Mouse (Mus musculus) small intestine, adult 2 months (tissue): Measurements from ENCODE around the gene Cfap43. TPM values are rescaled to one million over a fixed set of nuclear protein-coding genes. Genes with fewer than 3 reads are reported as not detected.

Experiments used
- H3K27ac ChIP-seq: fragments of 200-500 bp; 2 replicates; pipeline ENCODE4 v1.5.1; 2012; ENCODE audit warnings: low read depth, low read length, control low read depth, inconsistent platforms; ENCODE audit not compliant: insufficient read depth
- H3K27me3 ChIP-seq: fragments of 200-500 bp; 2 replicates; pipeline ENCODE4 v1.6.1; 2012; ENCODE audit warnings: mild to moderate bottlenecking, moderate library complexity, low read length, inconsistent platforms; ENCODE audit not compliant: control insufficient read depth, insufficient read depth
- H3K36me3 ChIP-seq: fragments of 200-500 bp; 2 replicates; pipeline ENCODE4 v1.6.1; 2012; ENCODE audit warnings: mild to moderate bottlenecking, low read length, control low read depth, inconsistent platforms; ENCODE audit not compliant: control insufficient read depth, insufficient read depth
- H3K4me1 ChIP-seq: fragments of 200-500 bp; 2 replicates; pipeline ENCODE4 v1.6.1; 2012; ENCODE audit warnings: low read length, inconsistent platforms, mixed read lengths; ENCODE audit not compliant: control insufficient read depth, insufficient read depth, insufficient read length
- H3K4me3 ChIP-seq: fragments of 200-500 bp; 2 replicates; pipeline ENCODE4 v1.5.1; 2012; ENCODE audit warnings: low read depth, mild to moderate bottlenecking, control low read depth, inconsistent platforms, low read length, moderate library complexity
- CTCF ChIP-seq: fragments of 200-500 bp; IDR thresholded peaks from 2 replicates; pipeline ENCODE4 v1.5.1; 2012; ENCODE audit warnings: low read depth, mild to moderate bottlenecking, control low read depth, inconsistent platforms, low read length, moderate library complexity, mixed read lengths; ENCODE audit not compliant: insufficient replicate concordance, insufficient read length; ENCODE audit errors: extremely low read depth
- POLR2A ChIP-seq: fragments of 200-500 bp; IDR thresholded peaks from 2 replicates; pipeline ENCODE4 v1.6.1; 2012; ENCODE audit warnings: low read depth, mild to moderate bottlenecking, control low read depth, inconsistent platforms, low read length, moderate library complexity
- WGBS: fragments of 180-500 bp; shearing (Covaris S2); methylation state at CpG from one replicate; pipeline ENCODE4 v1.1.7; 2018; 5-methylcytosine and 5-hydroxymethylcytosine counted together
- polyA plus RNA-seq: library from polyadenylated mRNA; depleted of rRNA; stranded (reverse); fragments of >200 nt; gene quantifications from 2 replicates; pipeline ENCODE4 v1.2.3, GENCODE M21; 2012

Gene Cfap43
- polyA plus RNA-seq, 1 experiment: not detected

DNA sequence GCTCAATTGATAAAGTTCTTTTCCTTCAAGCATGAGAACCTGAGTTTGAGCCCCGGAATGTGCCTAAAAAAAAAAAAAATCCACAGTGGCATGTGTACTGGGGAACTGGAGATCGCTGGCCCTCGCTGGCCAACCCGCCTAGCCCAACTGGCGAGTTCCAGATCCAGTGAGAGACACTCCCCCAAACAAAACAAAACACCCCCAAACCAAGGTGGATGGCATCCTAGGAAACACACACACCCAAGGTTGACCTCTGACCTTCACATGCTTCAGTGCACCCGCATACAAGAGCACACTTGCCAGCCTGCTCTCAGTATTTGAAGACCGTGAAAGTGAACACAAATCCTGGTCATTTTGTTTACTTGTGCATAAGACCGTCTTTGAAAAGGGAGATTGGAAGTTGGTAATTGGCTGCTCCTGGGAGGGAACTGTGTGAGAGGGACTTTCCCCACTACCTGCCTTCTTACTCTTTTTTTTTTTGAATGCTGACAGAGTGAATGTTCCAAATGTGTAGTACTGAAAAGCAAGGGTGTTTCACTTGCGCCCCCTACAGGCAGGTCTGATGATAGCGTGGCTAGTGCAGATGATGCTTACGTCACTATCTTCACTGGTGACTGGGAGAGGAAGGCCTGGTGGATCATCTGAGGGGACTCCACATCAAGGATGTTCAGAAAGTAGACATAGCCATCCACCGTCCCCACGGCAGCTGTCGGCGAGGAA, 123.9 kb downstream of the Cfap43 start:
- TF ChIP-seq POLR2A: no peak
- peak; percentile 41; the same call in 1 of the 2 replicates for TF ChIP-seq CTCF
- Histone ChIP-seq H3K4me3 (no peak overlapping the region), H3K4me1 (no peaks in the 10 kb centered on the region), H3K27ac (no peak overlapping the region), H3K27me3 (no peaks in the 10 kb centered on the region), H3K36me3 (no peaks in the 10 kb centered on the region)
- WGBS: 37% methylated on average over 15 of the region's 15 CpGs

DNA sequence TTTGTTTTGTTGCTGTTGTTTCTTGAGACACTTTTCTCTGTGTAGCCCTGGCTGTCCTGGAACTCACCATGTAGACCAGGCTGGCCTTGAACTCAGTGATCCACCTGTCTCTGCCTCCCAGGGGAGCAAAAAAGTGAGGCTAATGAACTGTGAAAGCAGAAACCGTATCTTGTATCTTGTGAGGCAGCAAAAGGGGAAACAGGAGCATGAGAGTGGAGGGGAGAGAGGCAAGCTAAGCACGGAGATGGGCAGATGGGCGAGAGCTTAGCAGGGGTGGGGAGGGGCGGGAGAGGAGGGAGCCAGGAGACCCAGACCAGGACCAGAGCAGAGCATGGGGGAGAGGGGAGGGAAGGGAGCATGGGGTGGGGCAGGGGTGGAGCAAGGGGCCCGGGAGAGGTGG, 124.8 kb downstream of the Cfap43 start:
- H3K36me3 ChIP-seq: no peaks in the 10 kb centered on the region
- no peak overlapping the region for H3K4me3 ChIP-seq
- TF ChIP-seq POLR2A: no peak
- no peak for TF ChIP-seq CTCF
- no peaks in the 10 kb centered on the region for H3K4me1 ChIP-seq
- no peaks in the 10 kb centered on the region for H3K27me3 ChIP-seq
- WGBS: 55% methylated on average over 5 of the region's 5 CpGs
- H3K27ac ChIP-seq: no peak overlapping the region

DNA sequence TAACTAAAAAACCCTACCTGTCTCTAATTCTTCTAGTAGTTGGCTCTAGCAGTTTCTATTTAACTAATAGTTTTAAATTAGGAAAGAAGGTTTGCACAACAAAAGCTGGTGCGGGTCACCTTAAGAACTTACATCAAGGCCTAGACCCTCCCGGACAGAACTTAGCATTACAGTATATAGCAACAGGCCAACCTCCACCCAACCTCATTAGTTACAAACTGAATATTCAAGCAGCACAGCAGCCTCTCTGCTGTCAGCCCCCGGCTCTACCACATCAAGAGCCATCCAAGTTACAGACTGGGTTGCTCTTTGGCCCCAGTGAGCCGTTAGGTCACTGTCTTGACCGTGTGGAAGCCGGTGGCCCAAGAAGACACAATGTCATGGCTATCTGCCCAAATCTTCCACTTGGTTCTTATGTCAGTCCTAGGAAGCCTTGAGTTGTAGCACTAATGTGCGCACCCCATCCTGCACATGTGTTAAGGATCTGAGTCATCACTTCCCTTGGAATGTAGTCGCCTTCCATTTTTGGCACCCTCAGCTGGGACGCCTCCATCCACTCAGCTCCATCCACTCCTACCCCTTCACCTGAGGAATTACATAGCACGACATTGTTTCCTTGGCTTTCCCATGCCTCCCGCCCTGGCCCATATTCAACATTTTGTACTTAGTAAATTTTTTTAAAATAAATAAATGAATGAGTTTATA, 128.6 kb downstream of the Cfap43 start:
- WGBS: 87% methylated on average over 11 of the region's 11 CpGs
- H3K36me3 ChIP-seq: no peaks in the 10 kb centered on the region
- H3K27me3 ChIP-seq: no peaks in the 10 kb centered on the region
- H3K4me3 ChIP-seq: no peak overlapping the region
- no peak overlapping the region for H3K27ac ChIP-seq
- H3K4me1 ChIP-seq: no peaks in the 10 kb centered on the region
- TF ChIP-seq CTCF (no peak), POLR2A (no peak)

DNA sequence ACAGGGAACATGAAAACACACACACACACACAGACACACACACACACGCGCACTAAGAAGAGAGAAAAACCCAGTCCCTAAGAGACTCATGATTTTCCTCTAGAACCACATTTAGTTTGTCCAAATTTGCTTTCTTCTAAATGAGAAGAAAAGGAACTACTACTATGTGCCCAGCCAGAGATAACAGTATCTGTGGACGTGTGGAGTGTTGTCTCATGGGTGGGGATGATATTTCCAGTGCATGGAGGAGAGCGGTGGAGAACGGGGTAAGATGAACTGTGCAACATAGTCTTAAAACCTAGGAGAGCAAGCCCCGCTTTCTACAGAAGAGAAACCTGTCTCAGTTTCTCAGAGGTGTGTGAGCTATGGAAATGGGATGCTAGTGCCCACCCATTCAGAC, 135.2 kb downstream of the Cfap43 start:
- Histone ChIP-seq H3K27ac (no peak overlapping the region), H3K36me3 (no peaks in the 10 kb centered on the region), H3K4me3 (no peak overlapping the region), H3K27me3 (no peaks in the 10 kb centered on the region), H3K4me1 (no peaks in the 10 kb centered on the region)
- TF ChIP-seq CTCF: no peak
- no peak for TF ChIP-seq POLR2A
- 82% methylated on average over 6 of the region's 6 CpGs for WGBS

DNA sequence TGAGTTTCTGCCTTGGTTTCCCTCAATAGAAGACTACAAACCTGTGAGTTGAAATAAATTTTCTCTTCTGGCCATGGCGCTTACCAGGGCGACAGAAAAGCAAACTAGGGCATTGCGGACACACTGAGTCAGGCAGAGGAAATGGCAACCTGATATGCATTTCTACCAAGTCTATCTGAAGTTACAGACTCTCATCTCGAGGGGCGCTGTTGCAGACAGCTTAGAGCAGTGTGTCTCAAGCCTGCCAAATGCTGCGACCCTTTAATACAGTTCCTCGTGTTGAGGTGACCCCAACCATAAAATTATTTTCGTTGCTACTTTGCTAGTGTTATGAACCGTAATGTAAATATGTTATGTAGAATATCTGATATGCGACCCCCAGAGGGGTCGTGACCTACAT, 138.1 kb downstream of the Cfap43 start:
- H3K27me3 ChIP-seq: no peaks in the 10 kb centered on the region
- no peak for TF ChIP-seq POLR2A
- no peak for TF ChIP-seq CTCF
- WGBS: 74% methylated on average over 11 of the region's 11 CpGs
- H3K4me3 ChIP-seq: no peak overlapping the region
- H3K36me3 ChIP-seq: no peaks in the 10 kb centered on the region
- H3K27ac ChIP-seq: no peak overlapping the region
- no peaks in the 10 kb centered on the region for H3K4me1 ChIP-seq

DNA sequence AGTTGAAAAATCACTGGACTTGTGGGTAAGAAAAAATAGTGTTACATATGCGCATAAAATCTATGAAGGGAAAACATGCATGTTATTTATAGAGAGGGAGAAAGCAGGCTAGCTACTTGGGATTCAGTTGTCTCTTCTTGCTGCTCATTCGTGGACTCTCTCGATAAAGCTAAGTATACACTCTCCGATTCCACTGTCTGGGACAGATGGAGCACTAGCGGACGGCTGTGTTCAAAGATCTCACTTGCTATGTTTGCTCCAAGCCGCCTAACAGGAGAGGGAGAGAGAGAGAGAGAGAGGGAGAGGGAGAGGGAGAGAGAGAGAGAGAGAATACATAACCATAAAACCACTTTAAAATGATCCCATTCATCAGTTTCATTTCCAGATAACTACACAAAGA, 138.9 kb downstream of the Cfap43 start:
- TF ChIP-seq POLR2A: no peak
- no peak for TF ChIP-seq CTCF
- WGBS: 83% methylated on average over 7 of the region's 7 CpGs
- Histone ChIP-seq H3K36me3 (no peaks in the 10 kb centered on the region), H3K4me1 (no peaks in the 10 kb centered on the region), H3K4me3 (no peak overlapping the region), H3K27ac (no peak overlapping the region), H3K27me3 (no peaks in the 10 kb centered on the region)

DNA sequence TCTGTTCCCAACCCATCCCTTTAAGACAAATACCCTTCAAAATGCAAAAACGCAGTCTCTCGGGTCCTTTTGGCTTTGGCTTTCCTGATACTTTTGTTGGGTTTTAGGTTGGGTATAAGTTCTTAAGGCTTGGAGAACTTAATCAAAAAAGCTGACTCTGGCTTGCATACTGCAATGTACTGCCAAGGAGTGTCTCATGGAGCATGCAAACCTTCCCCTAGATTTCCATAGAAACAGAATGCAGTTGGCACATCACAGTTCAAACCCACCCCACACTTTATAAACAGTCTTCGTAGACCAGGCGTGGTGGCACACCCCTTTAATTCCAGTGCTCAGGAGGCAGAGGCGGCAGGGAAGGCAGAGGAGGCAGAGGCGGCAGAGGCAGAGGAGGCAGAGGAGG, 141.2 kb downstream of the Cfap43 start:
- Histone ChIP-seq H3K4me3 (no peak overlapping the region), H3K27me3 (no peaks in the 10 kb centered on the region), H3K27ac (no peak overlapping the region), H3K4me1 (no peaks in the 10 kb centered on the region), H3K36me3 (no peaks in the 10 kb centered on the region)
- WGBS: 69% methylated on average over 6 of the region's 6 CpGs
- TF ChIP-seq POLR2A: no peak
- no peak for TF ChIP-seq CTCF

DNA sequence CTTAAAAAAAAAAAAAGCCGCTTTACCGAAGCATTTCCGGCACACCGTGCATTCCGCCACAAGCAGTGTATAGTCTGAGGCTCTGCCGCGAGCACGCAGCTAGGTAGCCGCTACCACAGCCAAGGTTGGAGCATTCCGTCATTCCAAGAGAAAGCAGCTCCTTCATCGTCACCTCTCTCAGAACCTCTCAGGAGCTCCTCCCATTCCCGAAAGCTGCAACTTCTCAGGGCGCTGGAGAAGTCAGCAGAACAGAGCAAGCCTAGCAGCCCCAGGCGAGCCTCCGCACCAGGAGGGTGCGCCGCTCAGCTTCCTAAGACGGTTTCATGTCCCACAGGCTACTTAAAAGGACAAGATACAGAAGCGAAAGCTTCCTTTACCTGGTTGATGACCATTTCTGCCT, 163.5 kb downstream of the Cfap43 start:
- TF ChIP-seq POLR2A (no peak), CTCF (no peak)
- WGBS: 71% methylated on average over 19 of the region's 19 CpGs
- no peaks in the 10 kb centered on the region; the same call in 1 of the 2 replicates for H3K4me1 ChIP-seq
- no peaks in the 10 kb centered on the region for H3K27me3 ChIP-seq
- no peak overlapping the region for H3K27ac ChIP-seq
- peak overlapping the region; percentile 6 for H3K4me3 ChIP-seq
- no peaks in the 10 kb centered on the region for H3K36me3 ChIP-seq
